Comparison of ENCODE assay signal across 17 mouse cellular contexts in the genomic region with DNA sequence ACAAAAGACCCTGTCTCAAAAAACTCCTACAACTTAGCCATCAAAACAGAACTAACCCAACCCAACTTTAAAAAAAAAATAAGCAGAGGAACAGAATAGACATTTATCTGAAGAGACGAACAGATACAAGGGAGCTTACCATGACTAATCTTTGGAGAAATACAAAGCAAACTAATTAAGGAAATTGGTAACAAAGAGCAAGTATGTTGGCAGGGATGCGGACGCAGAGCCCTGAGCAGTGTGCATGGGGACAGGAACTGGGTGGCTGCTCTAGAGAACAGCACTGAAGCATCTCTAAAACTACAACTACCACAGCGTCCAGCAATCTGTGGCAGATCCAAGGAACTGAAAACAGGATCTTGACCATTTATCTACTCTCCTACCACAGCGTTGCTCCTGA. TPM values are rescaled to one million over a fixed set of nuclear protein-coding genes. Genes with fewer than 3 reads are reported as not detected.
"Had no signal": no experiment of that assay in that cellular context is flagged by ENCODE, and none has a peak within 500 bp of the region (broad histone marks: within the 10 kb centered on the region; RNA-seq: fewer than 3 reads in every experiment).

No protein-coding gene starts in this region.

- DNase-seq: left cerebral cortex, postnatal 4 days; liver; liver, embryonic 13.5 days; liver, postnatal 0 days; lung, adult 18-20 months; lung, adult 2 months; lung, embryonic 14.5 days; lung, postnatal 10 days; lung, postnatal 14 days; lung, postnatal 36 days; lung, postnatal 4 days; midbrain, embryonic 14.5 days had no signal

RNA-seq across cellular contexts. Expression of gene Slc6a11, which starts 11.5 kb away (rescaled TPM):
- total RNA-seq: liver, adult 2 months; megakaryocyte progenitor cell, adult 5-6 weeks; megakaryocyte, adult 5-6 weeks; megakaryocyte-erythroid progenitor cell, adult 5-6 weeks; monocyte, adult 5-6 weeks had no signal
